Comparison of ENCODE assay signal across 8 mouse cellular contexts in the genomic region with DNA sequence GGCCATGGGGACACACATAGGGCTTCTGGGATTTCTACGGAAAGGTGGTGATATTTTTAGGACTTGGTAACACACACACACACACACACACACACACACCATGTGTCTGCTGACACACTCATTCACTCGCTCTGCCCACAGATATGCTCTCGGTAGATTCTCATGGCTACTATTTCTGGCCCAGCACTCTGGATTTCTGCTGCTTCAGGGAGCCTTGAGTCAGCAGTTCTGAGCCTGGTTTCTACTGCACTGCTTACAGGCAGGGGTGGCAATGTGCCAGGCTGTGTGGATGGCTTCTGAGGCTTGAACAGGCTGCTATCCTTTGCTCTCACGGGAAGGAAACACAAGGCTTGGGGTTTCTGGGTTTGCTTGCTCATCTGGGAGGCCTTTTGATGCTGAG.
DNase-seq lines count a peak whose midpoint lies in the region; ATAC-seq and TF ChIP-seq lines count a peak whose summit lies in the region.

No protein-coding gene starts in this region.

- H3K27ac ChIP-seq in hindbrain, embryonic 10.5 days = peak overlapping the region; percentile 56; the same call in 1 of the 2 replicates
- H3K27ac ChIP-seq in hindbrain, embryonic 16.5 days (ENCODE audit: low read depth, low read length) = no peak overlapping the region
- no peak overlapping the region for H3K27ac ChIP-seq in limb, embryonic 14.5 days (replicated peaks; ENCODE audit: low read depth, low read length)

- no peak for TF ChIP-seq POLR2A in limb, embryonic 14.5 days (IDR thresholded peaks at IDR 0.05; ENCODE audit: borderline replicate concordance, extremely low read depth, insufficient read depth, insufficient read length)

- no peak overlapping the region for H3K9ac ChIP-seq in hindbrain, embryonic 16.5 days (ENCODE audit: low read depth, low read length)
- H3K9ac ChIP-seq in limb, embryonic 14.5 days (ENCODE audit: low read depth, low read length, severe bottlenecking) = no peak overlapping the region

- peaks cover 15% of the 10 kb centered on the region for H3K36me3 ChIP-seq in hindbrain, embryonic 10.5 days
- no peaks in the 10 kb centered on the region for H3K36me3 ChIP-seq in hindbrain, embryonic 16.5 days (ENCODE audit: control insufficient read depth, insufficient read depth, low read length)
- peaks cover 6% of the 10 kb centered on the region; the same call in 1 of the 2 replicates for H3K36me3 ChIP-seq in limb, embryonic 14.5 days (ENCODE audit: control insufficient read depth, insufficient read depth, low read length)

- H3K4me2 ChIP-seq in hindbrain, embryonic 16.5 days (ENCODE audit: low read length) = no peak overlapping the region
- no peak overlapping the region for H3K4me2 ChIP-seq in limb, embryonic 14.5 days (replicated peaks; ENCODE audit: low read depth, low read length, severe bottlenecking)

- no peak overlapping the region for H3K4me3 ChIP-seq in hindbrain, embryonic 10.5 days
- H3K4me3 ChIP-seq in hindbrain, embryonic 16.5 days (ENCODE audit: low read length) = no peak overlapping the region
- H3K4me3 ChIP-seq in limb, embryonic 14.5 days (replicated peaks; ENCODE audit: low read length) = no peak overlapping the region

- no peaks in the 10 kb centered on the region for H3K27me3 ChIP-seq in hindbrain, embryonic 10.5 days (ENCODE audit: insufficient read depth, poor library complexity, severe bottlenecking)
- no peaks in the 10 kb centered on the region for H3K27me3 ChIP-seq in hindbrain, embryonic 16.5 days (replicated peaks; ENCODE audit: control insufficient read depth, insufficient read depth, low read length)
- no peaks in the 10 kb centered on the region for H3K27me3 ChIP-seq in limb, embryonic 14.5 days (ENCODE audit: control insufficient read depth, insufficient read depth, low read length)

- peaks cover 16% of the 10 kb centered on the region for H3K4me1 ChIP-seq in hindbrain, embryonic 10.5 days (replicated peaks)
- H3K4me1 ChIP-seq in hindbrain, embryonic 16.5 days (ENCODE audit: control insufficient read depth, insufficient read depth, low read depth, low read length) = no peaks in the 10 kb centered on the region; the same call in 1 of the 2 replicates
- peaks cover 15% of the 10 kb centered on the region for H3K4me1 ChIP-seq in limb, embryonic 14.5 days (ENCODE audit: control insufficient read depth, insufficient read depth, low read length)

- no peaks in the 10 kb centered on the region for H3K9me3 ChIP-seq in hindbrain, embryonic 10.5 days
- no peaks in the 10 kb centered on the region for H3K9me3 ChIP-seq in hindbrain, embryonic 16.5 days (ENCODE audit: control insufficient read depth, low read length)
- no peaks in the 10 kb centered on the region for H3K9me3 ChIP-seq in limb, embryonic 14.5 days (ENCODE audit: control insufficient read depth, low read length)

- no peak for DNase-seq in hindbrain, embryonic 10.5 days (ENCODE audit: low spot score)
- peak; percentile 70 for DNase-seq in adrenal gland, postnatal 10 days
- DNase-seq in frontal cortex, postnatal 10 days (ENCODE audit: low spot score in 2 of 2) = peak; percentile 48 to 68
- DNase-seq in kidney, postnatal 10 days = peak; percentile 83
- peak; percentile 66 for DNase-seq in limb, embryonic 14.5 days (ENCODE audit: low spot score)
- no peak for DNase-seq in embryo, embryonic 10.5 days (ENCODE audit: low spot score)
- DNase-seq in urinary bladder, postnatal 25 days (ENCODE audit: low spot score) = no peak

- 86% methylated on average over 4 of the region's 4 CpGs for WGBS in hindbrain, embryonic 10.5 days
- WGBS in hindbrain, embryonic 16.5 days = 59% methylated on average over 4 of the region's 4 CpGs
- WGBS in limb, embryonic 14.5 days = 67% methylated on average over 4 of the region's 4 CpGs

- ATAC-seq in hindbrain, embryonic 16.5 days = no peak
- ATAC-seq in limb, embryonic 14.5 days (ENCODE audit: low FRiP score, low read depth) = no peak

Comparison
In these comparisons a context has a peak if more than half of its experiments do, and no peak if none do; other contexts are left out.
1. DNase-seq: peak in adrenal gland, postnatal 10 days (single experiment), frontal cortex, postnatal 10 days (2 of 2), kidney, postnatal 10 days (single experiment) and limb, embryonic 14.5 days (single experiment); none in hindbrain, embryonic 10.5 days (single experiment), embryo, embryonic 10.5 days (single experiment) and urinary bladder, postnatal 25 days (single experiment).